Mouse (Mus musculus) monocyte, adult 59 days (primary cell): Measurements from ENCODE around the gene Olfr994. TPM values are rescaled to one million over a fixed set of nuclear protein-coding genes. Genes with fewer than 3 reads are reported as not detected.

ENCODE experiments used
- total RNA-seq, 2 experiments: library from RNA; stranded (reverse); gene quantifications; one replicate each; pipeline ENCODE4 v1.2.4; 2023

The Olfr994 gene
- total RNA-seq: not detected

GRCm38 (mm10) chr2:85436351-85436750 is at the start of gene Olfr994:
Gene Olfr994 (minus strand): TSS chr2:85436451.

DNA sequence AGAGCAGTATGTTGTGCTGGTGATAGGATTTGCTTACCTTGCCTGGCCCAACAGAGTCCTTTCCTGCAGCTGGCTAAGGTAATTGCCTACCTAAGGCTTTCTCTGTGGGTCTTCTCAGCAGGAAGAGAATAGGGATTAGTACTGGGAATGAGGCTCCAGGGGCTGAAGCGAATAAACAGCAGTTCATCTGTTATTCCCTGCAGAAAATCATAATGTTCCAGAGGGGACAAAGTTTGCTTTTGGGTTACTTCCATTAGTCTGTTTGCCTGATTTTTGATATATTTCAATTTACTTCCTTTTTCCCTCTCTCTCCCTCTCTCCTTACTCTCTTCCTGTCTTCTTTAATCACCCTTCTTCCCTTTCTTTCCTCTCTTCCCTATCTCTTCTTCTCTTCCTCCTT is 7.3 kb upstream of the Olfr994 start, which contains the start of gene Olfr995:
Gene Olfr995 (minus strand): TSS at position 101 of the 400 bp plus-strand sequence.

DNA sequence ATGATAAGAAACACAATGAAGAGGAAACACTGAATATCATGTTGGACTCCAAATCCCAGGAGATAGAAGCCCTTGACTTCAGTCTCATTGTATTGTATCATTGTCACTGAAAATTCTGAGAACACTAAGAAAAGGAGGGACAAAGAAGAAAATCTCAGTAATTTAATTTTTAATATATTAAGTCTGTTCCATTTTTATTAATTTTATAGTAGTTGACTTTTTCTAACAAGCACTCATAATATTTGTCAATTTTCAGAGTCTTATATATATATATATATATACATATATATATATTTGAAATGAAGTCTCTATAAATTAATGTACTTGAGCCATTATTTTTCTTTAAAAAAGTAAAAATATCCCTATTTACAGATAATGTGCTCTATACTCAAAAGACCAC is 21.5 kb downstream of the Olfr994 start, which contains the start of gene Olfr993:
Gene Olfr993 (minus strand): TSS at position 101 of the 400 bp plus-strand sequence.

DNA sequence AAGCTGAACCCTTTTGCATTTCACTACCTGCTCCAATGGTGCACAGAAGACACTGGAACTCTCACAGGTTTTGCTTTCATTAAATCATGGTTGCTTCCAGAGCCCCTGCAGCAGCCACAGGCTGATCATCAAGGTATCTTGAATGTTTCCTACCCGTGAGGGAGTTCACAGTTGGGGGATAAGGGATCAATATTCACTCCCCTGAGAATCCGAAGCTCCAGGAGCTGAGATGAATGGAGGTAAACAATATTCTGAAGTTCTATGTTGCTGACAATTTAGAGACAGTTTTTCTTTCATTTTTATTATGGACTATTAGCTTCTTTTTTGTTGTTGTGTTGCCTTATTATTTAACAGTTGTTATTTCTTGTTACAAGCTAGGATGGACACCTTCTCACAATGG is 26.9 kb downstream of the Olfr994 start, which contains the start of gene Olfr992:
Gene Olfr992 (minus strand): TSS at position 101 of the 400 bp plus-strand sequence.

Other genes starting within 250 kb of the Olfr994 start
- not detected for gene Lrrc55, start 239.3 kb downstream of the Olfr994 start, total RNA-seq
- gene Olfr987, start 97.1 kb downstream of the Olfr994 start, total RNA-seq: not detected
- not detected for gene Olfr988, start 73.2 kb downstream of the Olfr994 start, total RNA-seq
- not detected for gene Olfr992, start 27.0 kb downstream of the Olfr994 start, total RNA-seq
- gene Olfr993, start 21.6 kb downstream of the Olfr994 start, total RNA-seq: not detected
- gene Olfr995, start 7.2 kb upstream of the Olfr994 start, total RNA-seq: not detected
- not detected for gene 4833423E24Rik, start 82.6 kb upstream of the Olfr994 start, total RNA-seq
- not detected for gene Olfr996, start 142.8 kb upstream of the Olfr994 start, total RNA-seq
- gene Olfr998, start 152.5 kb upstream of the Olfr994 start, total RNA-seq: not detected
- not detected for gene Olfr1000, start 175.5 kb upstream of the Olfr994 start, total RNA-seq
- not detected for gene Olfr1002, start 214.3 kb upstream of the Olfr994 start, total RNA-seq
- gene Olfr154, start 228.0 kb upstream of the Olfr994 start, total RNA-seq: not detected
- not detected for gene Olfr1006, start 242.3 kb upstream of the Olfr994 start, total RNA-seq